Mouse (Mus musculus) embryonic fibroblast, embryonic 13.5 days (primary cell): Measurements from ENCODE around the gene Tmem19. TPM values are rescaled to one million over a fixed set of nuclear protein-coding genes. Genes with fewer than 3 reads are reported as not detected.
A peak's percentile ranks its signal among the peaks of the same experiment; 100 is the strongest.

Experiments used
- H3K27ac ChIP-seq: 2 replicates; pipeline ENCODE4 v1.5.1; 2012; ENCODE audit warnings: low read length, control low read depth, inconsistent platforms; ENCODE audit not compliant: insufficient read depth
- H3K4me1 ChIP-seq: 2 replicates; pipeline ENCODE4 v1.6.1; 2011; ENCODE audit warnings: low read length; ENCODE audit not compliant: control insufficient read depth, insufficient read depth
- H3K4me3 ChIP-seq: 2 replicates; pipeline ENCODE4 v1.5.1; 2011; ENCODE audit warnings: mild to moderate bottlenecking, control low read depth, low read length; ENCODE audit not compliant: insufficient read depth
- CTCF ChIP-seq: IDR thresholded peaks from 2 replicates; pipeline ENCODE4 v1.5.1; 2011; ENCODE audit warnings: mild to moderate bottlenecking, control low read depth, low read length, moderate library complexity, borderline replicate concordance; ENCODE audit not compliant: insufficient read depth
- POLR2A ChIP-seq: IDR thresholded peaks from 2 replicates; pipeline ENCODE4 v1.6.1; 2011; ENCODE audit warnings: low read depth, mild to moderate bottlenecking, control low read depth, low read length, moderate library complexity
- polyA plus RNA-seq: library from polyadenylated mRNA; stranded (reverse); fragments of >200 nt; gene quantifications from 2 replicates; pipeline ENCODE4 v1.2.4, GENCODE M21; 2011; ENCODE audit warnings: low read depth; ENCODE audit not compliant: missing spikeins, insufficient read length

Tmem19 gene
- polyA plus RNA-seq, 1 experiment: 40.7 TPM

DNA sequence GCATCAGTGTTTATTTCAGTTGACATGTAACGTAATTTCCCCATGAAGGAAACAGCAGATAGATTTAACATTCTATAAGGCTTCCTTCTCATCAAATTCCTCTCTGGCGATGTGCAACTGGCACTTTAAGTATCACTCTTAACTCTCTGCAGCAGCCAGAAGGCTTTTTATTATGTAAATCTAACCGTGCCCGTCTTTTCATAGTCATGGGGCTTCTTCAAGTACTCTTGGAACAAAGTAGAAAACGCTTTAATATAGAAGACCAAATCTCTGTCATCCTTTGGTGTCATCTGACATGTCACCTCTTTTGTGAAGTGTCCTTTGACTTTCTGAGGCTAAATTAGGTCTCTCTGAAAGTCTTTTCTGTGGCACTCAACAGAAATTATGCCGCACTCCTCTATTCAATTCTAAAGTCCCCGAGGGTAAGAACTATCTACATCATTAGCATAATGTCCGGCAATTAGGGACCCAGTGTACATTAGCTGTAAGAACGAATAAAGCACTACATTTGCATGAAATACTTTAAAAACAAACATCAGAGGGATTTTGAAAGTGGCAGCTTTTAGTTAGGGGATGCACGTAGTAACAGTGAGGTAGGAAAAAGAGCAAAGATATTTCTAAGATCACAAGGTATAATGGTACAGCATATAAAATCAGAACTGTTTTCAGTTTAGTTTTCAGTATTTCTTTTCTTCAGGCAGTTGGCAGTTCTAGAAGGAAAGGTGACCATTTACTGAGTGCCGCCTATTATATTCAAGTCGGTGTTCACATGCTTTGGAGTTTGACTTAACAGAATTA lies 20.7 kb upstream of the Tmem19 start:
- peak overlapping the region; percentile 74 for H3K27ac ChIP-seq
- TF ChIP-seq POLR2A (no peak), CTCF (no peak)
- peaks cover 10% of the 10 kb centered on the region; the same call in 1 of the 2 replicates for H3K4me1 ChIP-seq
- H3K4me3 ChIP-seq: peak overlapping the region; percentile 75

DNA sequence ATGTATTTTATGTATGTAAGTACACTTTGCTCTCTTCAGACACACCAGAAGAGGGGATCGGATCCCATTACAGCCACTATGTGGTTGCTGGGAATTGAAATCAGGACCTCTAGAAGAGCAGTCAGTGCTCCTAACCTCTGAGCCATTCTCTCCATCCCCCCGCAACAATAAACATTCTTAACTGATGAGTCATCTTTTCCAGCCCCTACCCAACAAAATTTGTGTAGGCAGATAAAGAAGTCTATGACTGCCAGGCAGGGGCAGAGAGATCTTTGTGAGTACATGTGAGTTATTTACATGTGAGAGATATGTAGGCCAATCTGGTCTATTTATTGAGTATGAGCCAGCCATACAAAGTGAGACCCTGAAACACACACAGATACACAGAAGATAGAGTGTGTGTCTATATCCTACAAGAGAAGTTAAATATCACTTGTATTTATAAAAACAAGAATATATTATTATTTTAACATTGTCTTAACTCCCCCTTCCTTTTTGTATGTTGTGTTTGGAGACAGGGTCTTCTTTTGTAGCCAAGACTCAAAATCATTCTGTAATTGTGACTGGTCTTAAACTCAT lies 19.3 kb upstream of the Tmem19 start:
- H3K27ac ChIP-seq: no peak overlapping the region
- TF ChIP-seq CTCF: no peak
- TF ChIP-seq POLR2A: no peak
- H3K4me3 ChIP-seq: no peak overlapping the region
- H3K4me1 ChIP-seq: peaks cover 12% of the 10 kb centered on the region

DNA sequence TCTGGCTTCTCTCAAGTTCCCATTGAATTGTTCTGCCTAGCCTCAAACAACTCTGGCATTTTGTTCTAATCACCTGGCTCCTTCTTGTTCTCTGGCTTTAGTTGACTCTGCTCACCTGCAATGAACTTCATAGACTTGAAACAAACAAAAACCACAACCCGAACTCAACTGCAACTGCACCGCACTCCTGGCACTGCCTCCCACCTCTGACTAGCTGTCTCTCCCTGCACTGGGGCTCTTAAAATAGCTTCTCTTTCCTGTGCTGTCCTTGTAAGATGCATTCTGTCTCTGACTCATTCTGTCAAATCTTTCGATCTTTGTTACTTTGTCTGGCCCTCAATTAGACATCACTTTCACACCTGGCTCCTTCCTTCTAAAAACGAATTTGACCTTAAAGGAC lies 850 bp upstream of the Tmem19 start:
- peak; percentile 27; the same call in 1 of the 2 replicates for TF ChIP-seq POLR2A
- no peak for TF ChIP-seq CTCF
- Histone ChIP-seq H3K27ac (peak overlapping the region; percentile 99), H3K4me3 (peak overlapping the region; percentile 61), H3K4me1 (0 out of 2 replicates have a peak, but pooled peaks cover 12% of the 10 kb centered on the region)

DNA sequence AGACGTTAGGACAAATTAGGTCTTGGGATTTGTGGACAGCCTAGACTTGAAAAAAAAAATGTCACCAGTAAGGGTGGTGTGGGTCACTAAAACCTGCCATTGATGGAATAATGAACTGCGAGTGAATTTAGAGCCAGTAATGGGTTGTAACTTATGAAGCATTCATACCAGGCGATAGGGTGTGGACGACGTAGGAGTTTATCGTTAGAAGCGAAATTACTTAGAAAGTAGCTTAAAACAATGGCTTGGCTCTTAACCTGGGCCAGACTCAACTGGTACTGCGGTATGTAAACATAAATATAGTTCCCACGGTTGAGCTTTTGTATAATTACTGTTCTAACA lies 293 bp upstream of the Tmem19 start:
- H3K27ac ChIP-seq: peak overlapping the region; percentile 99
- no peak for TF ChIP-seq POLR2A
- TF ChIP-seq CTCF: no peak
- 0 out of 2 replicates have a peak, but pooled peaks cover 12% of the 10 kb centered on the region for H3K4me1 ChIP-seq
- H3K4me3 ChIP-seq: peak overlapping the region; percentile 61

DNA sequence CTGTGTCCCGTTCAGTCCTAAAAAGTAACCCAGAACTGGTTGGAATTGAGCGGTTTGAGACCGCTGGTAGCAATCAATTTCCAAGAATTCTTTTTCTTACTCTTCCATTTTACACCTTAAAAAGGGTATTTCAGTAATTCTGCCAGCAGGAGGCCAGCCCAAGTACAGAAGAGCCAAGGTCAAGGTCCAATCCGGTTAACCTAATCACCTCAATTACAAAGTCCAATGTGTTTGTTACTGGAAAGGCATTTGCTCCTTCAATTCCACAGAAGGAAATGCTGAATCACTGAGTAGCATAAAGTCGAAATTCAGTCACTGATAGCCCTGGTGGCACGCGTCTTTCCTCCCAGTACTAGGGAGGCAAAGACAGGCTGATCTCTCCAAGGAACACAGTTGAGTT lies 3.2 kb downstream of the Tmem19 start:
- H3K27ac ChIP-seq: no peak overlapping the region

DNA sequence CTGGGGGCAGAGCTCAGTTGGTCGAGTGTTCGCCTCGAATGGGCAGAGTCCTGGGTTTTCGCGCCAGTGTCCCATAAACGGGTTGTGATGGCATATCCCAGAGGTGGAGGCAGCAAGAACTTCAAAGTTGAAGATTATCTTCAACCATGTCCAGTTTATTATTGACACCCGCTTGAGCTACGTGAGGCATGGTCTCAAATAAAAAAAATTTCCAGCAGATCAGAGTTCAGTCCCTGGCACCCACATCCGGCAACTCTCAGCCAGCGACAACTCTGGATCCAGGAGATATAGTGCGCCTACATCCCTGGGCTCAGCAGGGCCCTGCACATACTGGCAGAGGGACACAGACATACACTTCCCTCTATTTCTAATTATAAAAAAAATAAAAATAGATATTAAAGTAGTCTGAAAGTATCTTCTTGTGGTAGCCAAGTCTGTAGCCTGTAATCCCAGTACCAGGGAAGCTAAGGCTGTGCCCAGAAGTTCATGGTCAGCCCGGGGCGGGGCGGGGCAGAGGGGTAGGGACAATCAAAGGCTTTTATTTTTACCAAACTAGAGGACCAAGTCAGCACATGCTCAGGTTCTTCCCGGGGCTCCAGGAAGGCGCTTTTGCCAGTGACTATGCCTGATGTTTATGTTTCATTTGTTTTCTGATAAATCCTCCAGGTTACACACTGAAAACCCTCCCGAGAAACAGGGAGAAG lies 3.9 kb downstream of the Tmem19 start:
- Histone ChIP-seq H3K4me3 (no peak overlapping the region), H3K4me1 (0 out of 2 replicates have a peak, but pooled peaks cover 11% of the 10 kb centered on the region), H3K27ac (no peak overlapping the region)
- TF ChIP-seq CTCF: no peak
- no peak for TF ChIP-seq POLR2A

More for the DNA sequence above, 3.2 kb downstream of the Tmem19 start:
- H3K4me1 ChIP-seq: 0 out of 2 replicates have a peak, but pooled peaks cover 12% of the 10 kb centered on the region
- no peak for TF ChIP-seq CTCF
- TF ChIP-seq POLR2A: no peak
- no peak overlapping the region for H3K4me3 ChIP-seq

DNA sequence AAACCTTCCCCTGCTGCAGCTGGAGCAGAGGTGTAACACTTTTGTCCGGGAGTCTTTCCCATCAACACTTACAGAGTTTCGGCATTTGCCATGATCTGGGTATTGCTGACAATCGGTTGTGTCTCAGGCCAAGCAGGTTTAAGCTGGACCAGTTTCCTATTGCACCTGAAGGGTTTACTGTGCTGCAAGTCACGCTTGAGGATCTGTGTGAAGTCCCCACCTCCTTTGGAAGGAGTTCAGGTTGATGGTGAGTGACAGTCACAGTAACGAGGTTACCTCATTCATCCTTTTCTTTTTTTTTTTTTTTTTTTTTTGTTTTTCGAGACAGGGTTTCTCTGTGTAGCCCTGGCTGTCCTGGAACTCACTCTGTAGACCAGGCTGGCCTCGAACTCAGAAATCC lies 6.2 kb downstream of the Tmem19 start:
- TF ChIP-seq CTCF (no peak), POLR2A (no peak)
- H3K4me1 ChIP-seq: 0 out of 2 replicates have a peak, but pooled peaks cover 5% of the 10 kb centered on the region
- H3K4me3 ChIP-seq: no peak overlapping the region
- H3K27ac ChIP-seq: no peak overlapping the region

DNA sequence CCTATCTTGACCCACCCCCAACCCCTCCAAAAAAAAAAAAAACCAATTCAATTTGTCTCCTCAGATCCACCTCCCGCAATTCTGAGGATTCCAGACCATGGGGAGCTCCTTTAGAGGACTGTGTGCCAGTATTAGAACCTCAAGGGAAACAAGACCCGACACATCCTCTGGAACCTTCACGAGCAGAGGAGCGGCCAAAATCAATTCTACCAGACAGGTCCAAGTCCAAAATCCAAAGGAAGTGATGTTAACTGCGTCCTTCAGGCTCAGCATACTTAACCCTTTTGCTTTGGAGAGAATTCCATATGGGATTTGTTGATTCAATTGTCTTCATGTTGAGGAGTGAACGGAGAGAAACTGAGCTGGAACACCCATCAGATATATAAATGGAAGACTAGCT lies 7.3 kb downstream of the Tmem19 start:
- no peak overlapping the region for H3K4me3 ChIP-seq
- TF ChIP-seq CTCF: no peak
- TF ChIP-seq POLR2A: no peak
- H3K27ac ChIP-seq: no peak overlapping the region
- H3K4me1 ChIP-seq: no peaks in the 10 kb centered on the region

DNA sequence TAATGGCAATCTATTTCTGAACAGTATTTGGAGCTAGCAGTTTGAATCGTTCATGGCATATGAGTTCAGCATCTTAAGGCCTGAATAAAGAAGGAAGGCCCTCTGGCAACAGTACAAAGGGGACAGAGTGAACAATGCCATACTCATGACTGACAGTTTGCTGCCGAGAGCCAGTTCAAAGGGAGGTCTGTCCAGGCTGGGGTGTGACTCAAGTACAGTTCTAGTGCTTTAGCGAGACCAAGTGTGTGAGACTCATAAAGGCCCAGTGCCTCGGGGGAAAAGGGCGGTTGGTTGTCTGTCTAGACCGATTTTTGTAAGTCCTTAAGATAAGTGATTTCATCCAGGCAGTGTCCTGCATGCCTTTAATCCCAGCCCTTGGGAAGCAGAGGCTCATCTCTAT lies 7.7 kb downstream of the Tmem19 start:
- TF ChIP-seq POLR2A: no peak
- no peak for TF ChIP-seq CTCF
- Histone ChIP-seq H3K27ac (no peak overlapping the region), H3K4me1 (no peaks in the 10 kb centered on the region), H3K4me3 (no peak overlapping the region)
